15 mouse cellular contexts compared by ENCODE assay signal in the genomic region with DNA sequence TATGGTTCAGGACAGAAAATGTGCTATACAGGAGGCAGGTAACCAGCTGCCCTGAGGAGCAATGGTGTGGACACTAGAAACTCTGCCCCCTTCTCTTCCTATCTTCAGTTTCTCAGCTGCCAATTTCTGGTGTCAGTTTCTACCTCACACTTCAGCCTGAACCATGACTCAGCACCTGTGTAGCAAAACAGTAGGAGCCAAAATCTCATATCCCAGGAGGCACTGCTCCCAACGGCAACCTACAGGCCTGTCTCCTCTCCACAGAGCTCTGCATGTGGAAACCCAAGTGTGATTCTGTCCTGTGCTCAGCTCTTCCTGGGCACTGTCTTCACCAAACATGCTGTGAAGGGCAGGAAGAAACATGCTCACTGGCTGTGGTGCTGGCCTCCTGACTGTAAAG.
DNase-seq lines count a peak whose midpoint lies in the region; ATAC-seq and TF ChIP-seq lines count a peak whose summit lies in the region.
"Had no signal": no experiment of that assay in that cellular context is flagged by ENCODE, and none has a peak within 500 bp of the region (broad histone marks: within the 10 kb centered on the region; RNA-seq: fewer than 3 reads in every experiment).

No protein-coding gene starts in this region.

- dilution Hi-C loops in CH12.LX (cut with MboI; ENCODE audit: extremely low pct_ligation_motif_present, extremely low pct_unique_long_range_greater_than_20kb, low sequenced_read_pairs): no loop called here

- H3K4me1 ChIP-seq in CH12.LX (ENCODE audit: control insufficient read depth in 1 of 2, insufficient read depth in 2 of 2): peaks cover 0 to 21% of the 10 kb centered on the region in 2 experiments; a peak in 2 of 4 replicates
- peaks cover 28% of the 10 kb centered on the region for H3K4me1 ChIP-seq in G1E (ENCODE audit: insufficient read depth, low read depth, low read length)
- peaks cover 20% of the 10 kb centered on the region for H3K4me1 ChIP-seq in liver, embryonic 13.5 days (replicated peaks)
- H3K4me1 ChIP-seq in kidney, embryonic 15.5 days: no peaks in the 10 kb centered on the region
- H3K4me1 ChIP-seq: embryonic facial prominence, embryonic 13.5 days; heart, embryonic 15.5 days; lung, embryonic 15.5 days; midbrain, embryonic 10.5 days had no signal

- in situ Hi-C loops in CH12.LX (cut with MboI; ENCODE audit: low pct_ligation_motif_present, low pct_unique_long_range_greater_than_20kb, low sequenced_read_pairs): no loop called here

- H3K27ac ChIP-seq in CH12.LX (ENCODE audit: insufficient read depth, low read depth): no peak overlapping the region
- peak overlapping the region; percentile 82 for H3K27ac ChIP-seq in liver, embryonic 13.5 days
- H3K27ac ChIP-seq in kidney, embryonic 15.5 days: no peak overlapping the region
- H3K27ac ChIP-seq: embryonic facial prominence, embryonic 13.5 days; heart, embryonic 15.5 days; hindbrain, embryonic 15.5 days; lung, embryonic 15.5 days; midbrain, embryonic 10.5 days had no signal

- peak; percentile 70; the same call in 1 of the 2 replicates for ATAC-seq in G1E (ENCODE audit: extremely low read depth, insufficient number of reproducible peaks, low FRiP score, poor library complexity, severe bottlenecking)
- ATAC-seq in liver, embryonic 13.5 days (ENCODE audit: low read depth): peak; percentile 88
- no peak for ATAC-seq in kidney, embryonic 15.5 days (replicated peaks; ENCODE audit: low FRiP score)
- ATAC-seq: forebrain, embryonic 16.5 days had no signal

- DNase-seq in CH12.LX (ENCODE audit: extremely low read depth): peak; percentile 5
- no peak for DNase-seq in G1E (ENCODE audit: low spot score)
- peak; percentile 62 for DNase-seq in cerebellum, adult 9-11 months
- peak; percentile 54 for DNase-seq in liver, embryonic 13.5 days
- DNase-seq in adrenal gland, adult 8-10 months: no peak
- DNase-seq in MN1 (ENCODE audit: low spot score): no peak
- DNase-seq: gastrocnemius, postnatal 36 days; kidney, adult 9 months had no signal

- TF ChIP-seq RAD21 in CH12.LX (IDR thresholded peaks at IDR 0.05; ENCODE audit: low read depth, low read length): no peak

- H3K4me2 ChIP-seq in CH12.LX (ENCODE audit: insufficient read depth, low read depth, poor library complexity, severe bottlenecking): no peak overlapping the region
- no peak overlapping the region for H3K4me2 ChIP-seq in liver, embryonic 13.5 days
- no peak overlapping the region for H3K4me2 ChIP-seq in kidney, embryonic 15.5 days
- H3K4me2 ChIP-seq: embryonic facial prominence, embryonic 13.5 days; heart, embryonic 15.5 days; hindbrain, embryonic 15.5 days; lung, embryonic 15.5 days had no signal

- H3K27me3 ChIP-seq in CH12.LX (replicated peaks) (no peaks in the 10 kb centered on the region), G1E (ENCODE audit: insufficient read depth, low read length) (no peaks in the 10 kb centered on the region)
- H3K27me3 ChIP-seq in liver, embryonic 13.5 days: no peaks in the 10 kb centered on the region
- H3K27me3 ChIP-seq in kidney, embryonic 15.5 days: no peaks in the 10 kb centered on the region
- H3K27me3 ChIP-seq: embryonic facial prominence, embryonic 13.5 days; heart, embryonic 15.5 days; hindbrain, embryonic 15.5 days; lung, embryonic 15.5 days had no signal

- no peaks in the 10 kb centered on the region for H3K79me2 ChIP-seq in CH12.LX (replicated peaks; ENCODE audit: control insufficient read depth, extremely low read depth, insufficient read depth, poor library complexity, severe bottlenecking)

- WGBS in liver, embryonic 13.5 days (ENCODE audit: insufficient replicate concordance): 30% methylated on average over 1 of the region's 1 CpGs
- 74% methylated on average over 1 of the region's 1 CpGs for WGBS in kidney, embryonic 15.5 days

- H3K9me3 ChIP-seq in CH12.LX (replicated peaks; ENCODE audit: low read length): no peaks in the 10 kb centered on the region
- H3K9me3 ChIP-seq in G1E (replicated peaks): no peaks in the 10 kb centered on the region
- H3K9me3 ChIP-seq in liver, embryonic 13.5 days (replicated peaks): no peaks in the 10 kb centered on the region
- H3K9me3 ChIP-seq in kidney, embryonic 15.5 days (replicated peaks): no peaks in the 10 kb centered on the region
- H3K9me3 ChIP-seq: embryonic facial prominence, embryonic 13.5 days; heart, embryonic 15.5 days; hindbrain, embryonic 15.5 days; lung, embryonic 15.5 days; midbrain, embryonic 10.5 days had no signal

- no peak overlapping the region for H3K4me3 ChIP-seq in CH12.LX (replicated peaks in 1 of 3; ENCODE audit: low read depth in 2 of 3, low read length in 2 of 3, poor library complexity in 1 of 3)
- H3K4me3 ChIP-seq in G1E (ENCODE audit: low read depth, low read length): no peak overlapping the region
- H3K4me3 ChIP-seq in liver, embryonic 13.5 days (replicated peaks): no peak overlapping the region
- H3K4me3 ChIP-seq in kidney, embryonic 15.5 days (replicated peaks): no peak overlapping the region
- H3K4me3 ChIP-seq: embryonic facial prominence, embryonic 13.5 days; heart, embryonic 15.5 days; hindbrain, embryonic 15.5 days; lung, embryonic 15.5 days; midbrain, embryonic 10.5 days had no signal

- no peak for TF ChIP-seq EP300 in CH12.LX (IDR thresholded peaks at IDR 0.05; ENCODE audit: low read length)

- H3K36me3 ChIP-seq in CH12.LX (replicated peaks in 1 of 2; ENCODE audit: control insufficient read depth in 1 of 2, insufficient read depth in 1 of 2, low read length in 1 of 2) (peaks cover 17 to 56% of the 10 kb centered on the region in 2 experiments), G1E (replicated peaks) (peaks cover 60% of the 10 kb centered on the region)
- peaks cover 52% of the 10 kb centered on the region for H3K36me3 ChIP-seq in liver, embryonic 13.5 days
- H3K36me3 ChIP-seq in kidney, embryonic 15.5 days: peaks cover 18% of the 10 kb centered on the region
- H3K36me3 ChIP-seq: hindbrain, embryonic 15.5 days; lung, embryonic 15.5 days had no signal

- TF ChIP-seq POLR2A in CH12.LX (IDR thresholded peaks at IDR 0.05; ENCODE audit: low read depth, low read length): no peak

- H3K9ac ChIP-seq in CH12.LX (ENCODE audit: insufficient read depth, low read depth): no peak overlapping the region
- H3K9ac ChIP-seq in liver, embryonic 13.5 days: 0 out of 2 replicates have a peak overlapping the region, but pooled peaks have one; percentile 14
- H3K9ac ChIP-seq in kidney, embryonic 15.5 days: no peak overlapping the region
- H3K9ac ChIP-seq: embryonic facial prominence, embryonic 13.5 days; heart, embryonic 15.5 days; hindbrain, embryonic 15.5 days; lung, embryonic 15.5 days had no signal

- TF ChIP-seq CTCF in CH12.LX (conservative IDR thresholded peaks at IDR 0.05 in 1 of 2, IDR thresholded peaks at IDR 0.05 in 1 of 2; ENCODE audit: low read depth in 2 of 2, low read length in 2 of 2) (no peak), G1E (IDR thresholded peaks at IDR 0.05; ENCODE audit: low read depth, low read length) (no peak)

TF ChIP-seq in CH12.LX, 34 proteins besides CTCF, POLR2A, EP300 and RAD21:
- no peak for TF ChIP-seq ZMIZ1 (IDR thresholded peaks at IDR 0.05; ENCODE audit: low read depth, low read length)
- TF ChIP-seq ZNF384 (IDR thresholded peaks at IDR 0.05; ENCODE audit: low read depth, low read length): no peak
- TF ChIP-seq MYC (IDR thresholded peaks at IDR 0.05; ENCODE audit: low read depth, low read length): no peak
- no peak for TF ChIP-seq BHLHE40 (IDR thresholded peaks at IDR 0.05; ENCODE audit: low read depth, low read length)
- no peak for TF ChIP-seq ELF1 (IDR thresholded peaks at IDR 0.05; ENCODE audit: low read depth, low read length)
- TF ChIP-seq CHD2 (IDR thresholded peaks at IDR 0.05; ENCODE audit: low read length): no peak
- no peak for TF ChIP-seq TCF12 (IDR thresholded peaks at IDR 0.05; ENCODE audit: low read depth, low read length)
- TF ChIP-seq POLR2AphosphoS2 (IDR thresholded peaks at IDR 0.05; ENCODE audit: low read depth, low read length): no peak
- TF ChIP-seq PAX5 (IDR thresholded peaks at IDR 0.05; ENCODE audit: low read length): no peak
- no peak for TF ChIP-seq MEF2A (IDR thresholded peaks at IDR 0.05; ENCODE audit: borderline replicate concordance, low read depth, low read length)
- TF ChIP-seq ETS1 (conservative IDR thresholded peaks at IDR 0.05; ENCODE audit: low read depth, low read length): no peak
- TF ChIP-seq RCOR1 (conservative IDR thresholded peaks at IDR 0.05; ENCODE audit: low read depth, low read length): no peak
- no peak for TF ChIP-seq TBP (conservative IDR thresholded peaks at IDR 0.05; ENCODE audit: low read depth, low read length)

Comparison
In these comparisons a context has a peak if more than half of its experiments do, and no peak if none do; other contexts are left out.
1. DNase-seq: peak in CH12.LX (single experiment), cerebellum, adult 9-11 months (single experiment) and liver, embryonic 13.5 days (single experiment); none in G1E (single experiment), adrenal gland, adult 8-10 months (single experiment) and MN1 (single experiment).